Mouse (Mus musculus) kidney, adult 2 months (tissue): ENCODE measurements at regions not wholly inside any gene's neighbourhood (a gene's known extent, or its start where the extent isn't known, plus 50 kb on each side); places are given as distances from the start of the nearest gene placed in this dataset.

Experiments used
- CTCF ChIP-seq: fragments of 200-500 bp; conservative IDR thresholded peaks from 2 replicates; pipeline ENCODE4 v1.5.1; 2011; ENCODE audit warnings: low read depth, mild to moderate bottlenecking, control low read depth, low read length, moderate library complexity, mixed read lengths; ENCODE audit not compliant: insufficient read depth, insufficient read length
- POLR2A ChIP-seq: fragments of 200-500 bp; IDR thresholded peaks from one replicate; pipeline ENCODE4 v1.6.1; 2011; ENCODE audit warnings: low read depth, low read length, control low read depth

GRCm38 (mm10) chr16:50700811-50701517, 110.0 kb upstream of the Ccdc54 start:
- TF ChIP-seq POLR2A: no peak
- no peak for TF ChIP-seq CTCF
